Mouse (Mus musculus) stomach, postnatal 0 days (tissue): ENCODE data around the gene Cplx1.

Experiments used
- CTCF ChIP-seq: IDR thresholded peaks from 2 replicates; pipeline ENCODE4 v1.5.1; 2016; ENCODE audit warnings: antibody characterized with exemption, low read depth, mild to moderate bottlenecking, moderate library complexity
- EP300 ChIP-seq: optimal IDR thresholded peaks from 2 replicates; pipeline ENCODE3; 2016; ENCODE audit warnings: antibody characterized with exemption

DNA sequence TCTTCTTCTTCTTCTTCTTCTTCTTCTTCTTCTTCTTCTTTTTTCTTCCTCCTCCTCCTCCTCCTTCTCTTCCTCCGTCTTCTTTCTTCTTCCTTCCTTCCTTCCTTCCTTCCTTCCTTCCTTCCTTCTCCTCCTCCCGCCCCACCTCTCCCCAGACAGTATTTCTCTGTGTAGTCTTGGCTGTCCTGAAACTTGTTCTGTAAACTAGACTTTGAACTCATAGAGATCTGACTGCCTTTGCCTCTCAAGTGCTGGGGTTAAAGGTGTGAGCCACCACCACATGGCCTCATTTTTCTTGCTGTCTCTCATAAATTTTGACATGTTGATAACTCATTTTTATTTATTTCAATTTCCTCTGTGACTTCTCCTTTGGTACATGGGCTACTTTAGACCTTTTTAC, 12.7 kb upstream of the Cplx1 start:
- TF ChIP-seq CTCF: no peak
- no peak for TF ChIP-seq EP300
